Mouse (Mus musculus): ENCODE data around the gene Fam168a. TPM values are rescaled to one million over a fixed set of nuclear protein-coding genes. Genes with fewer than 3 reads are reported as not detected.

Gene Fam168a
- polyA plus RNA-seq, 1 experiment from 2014 or later = 94.4 TPM

- no peaks in the 10 kb centered on the region for H3K27me3 ChIP-seq
- H3K27ac ChIP-seq = no peak overlapping the region
- H3K9ac ChIP-seq (replicated peaks) = no peak overlapping the region
- no peak overlapping the region for H3K4me3 ChIP-seq (replicated peaks)
- no peaks in the 10 kb centered on the region for H3K36me3 ChIP-seq
- no peaks in the 10 kb centered on the region for H3K9me3 ChIP-seq
- 73% methylated on average over 15 of the region's 15 CpGs for WGBS
- 0 out of 2 replicates have a peak, but pooled peaks cover 2% of the 10 kb centered on the region for H3K4me1 ChIP-seq (replicated peaks)
- ATAC-seq = no peak
- H3K4me2 ChIP-seq (replicated peaks) = no peak overlapping the region
These were observed 27.2 kb upstream of the Fam168a start for GRCm38 (mm10) chr7:100678948-100679880.

- H3K36me3 ChIP-seq = no peaks in the 10 kb centered on the region
- no peak overlapping the region for H3K4me3 ChIP-seq (replicated peaks)
- no peak overlapping the region for H3K9ac ChIP-seq (replicated peaks)
- H3K27ac ChIP-seq = no peak overlapping the region
- no peak overlapping the region for H3K4me2 ChIP-seq (replicated peaks)
- H3K27me3 ChIP-seq = no peaks in the 10 kb centered on the region
- no peaks in the 10 kb centered on the region for H3K9me3 ChIP-seq
- ATAC-seq = no peak
- 58% methylated on average over 5 of the region's 5 CpGs for WGBS
- 0 out of 2 replicates have a peak, but pooled peaks cover 2% of the 10 kb centered on the region for H3K4me1 ChIP-seq (replicated peaks)
These were observed 25.3 kb upstream of the Fam168a start for GRCm38 (mm10) chr7:100681132-100681531.

DNA sequence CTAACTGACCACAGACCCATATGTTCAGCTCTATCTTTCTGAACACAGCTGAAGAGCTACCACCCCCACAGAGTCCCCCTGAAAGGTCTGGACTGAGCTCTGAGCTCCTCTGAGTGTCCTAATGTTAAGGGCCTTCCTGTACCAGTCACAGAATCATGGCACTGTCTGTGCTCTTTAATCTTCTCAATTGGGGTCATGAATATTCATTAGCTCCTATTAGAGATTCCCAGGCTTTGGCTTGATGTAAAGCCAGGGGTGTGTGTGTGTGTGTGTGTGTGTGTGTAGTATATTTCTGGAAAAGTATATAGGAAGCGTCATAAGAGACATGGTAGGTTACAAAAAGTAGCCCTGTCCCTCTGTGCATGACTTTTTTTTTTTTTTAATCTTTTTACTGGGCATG is 23.2 kb upstream of the Fam168a start:
- no peaks in the 10 kb centered on the region for H3K27me3 ChIP-seq

GRCm38 (mm10) chr7:100684081-100684480 is 22.4 kb upstream of the Fam168a start:
- Histone ChIP-seq H3K27ac (no peak overlapping the region), H3K9ac (replicated peaks) (no peak overlapping the region), H3K4me2 (replicated peaks) (no peak overlapping the region), H3K4me1 (replicated peaks) (0 out of 2 replicates have a peak, but pooled peaks cover 2% of the 10 kb centered on the region), H3K9me3 (no peaks in the 10 kb centered on the region), H3K27me3 (no peaks in the 10 kb centered on the region), H3K4me3 (replicated peaks) (no peak overlapping the region), H3K36me3 (no peaks in the 10 kb centered on the region)
- 77% methylated on average over 5 of the region's 5 CpGs for WGBS
- ATAC-seq = no peak

More for the DNA sequence above, 23.2 kb upstream of the Fam168a start:
- Histone ChIP-seq H3K4me1 (replicated peaks) (0 out of 2 replicates have a peak, but pooled peaks cover 2% of the 10 kb centered on the region), H3K4me3 (replicated peaks) (no peak overlapping the region), H3K36me3 (no peaks in the 10 kb centered on the region), H3K4me2 (replicated peaks) (no peak overlapping the region), H3K9me3 (no peaks in the 10 kb centered on the region), H3K9ac (replicated peaks) (no peak overlapping the region), H3K27ac (no peak overlapping the region)
- WGBS = 69% methylated on average over 1 of the region's 1 CpGs
- ATAC-seq = no peak

DNA sequence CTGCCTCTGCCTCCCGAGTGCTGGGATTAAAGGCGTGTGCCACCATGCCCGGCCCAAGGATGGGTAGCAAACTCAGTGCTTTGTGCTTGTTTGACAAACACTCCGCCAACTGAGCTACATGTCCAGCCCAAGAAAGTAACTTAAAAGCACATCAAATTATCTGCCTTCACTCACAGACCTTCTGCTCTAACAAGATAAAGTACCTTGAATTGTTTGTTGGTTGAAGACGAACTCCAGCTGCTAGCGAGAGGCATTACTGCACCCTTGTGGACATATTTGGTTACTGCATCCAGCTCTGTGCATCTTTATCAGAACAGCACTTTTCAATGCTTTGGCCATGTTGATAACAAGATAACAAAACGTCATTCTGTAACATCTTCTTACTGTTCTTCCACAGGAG is 21.9 kb upstream of the Fam168a start:
- no peak for ATAC-seq
- WGBS = 52% methylated on average over 7 of the region's 7 CpGs
- H3K4me2 ChIP-seq (replicated peaks) = no peak overlapping the region
- no peak overlapping the region for H3K4me3 ChIP-seq (replicated peaks)
- 0 out of 2 replicates have a peak, but pooled peaks cover 2% of the 10 kb centered on the region for H3K4me1 ChIP-seq (replicated peaks)
- no peak overlapping the region for H3K9ac ChIP-seq (replicated peaks)
- H3K27me3 ChIP-seq = no peaks in the 10 kb centered on the region
- no peaks in the 10 kb centered on the region for H3K9me3 ChIP-seq
- H3K27ac ChIP-seq = no peak overlapping the region
- no peaks in the 10 kb centered on the region for H3K36me3 ChIP-seq

- Histone ChIP-seq H3K9me3 (no peaks in the 10 kb centered on the region), H3K36me3 (no peaks in the 10 kb centered on the region), H3K27ac (no peak overlapping the region), H3K4me1 (replicated peaks) (0 out of 2 replicates have a peak, but pooled peaks cover 2% of the 10 kb centered on the region), H3K4me2 (replicated peaks) (no peak overlapping the region), H3K27me3 (no peaks in the 10 kb centered on the region), H3K9ac (replicated peaks) (no peak overlapping the region), H3K4me3 (replicated peaks) (no peak overlapping the region)
- WGBS = 39% methylated on average over 13 of the region's 13 CpGs
- peak; percentile 82 for ATAC-seq
These were observed 21.1 kb upstream of the Fam168a start for GRCm38 (mm10) chr7:100685061-100686030.

- no peak overlapping the region for H3K9ac ChIP-seq (replicated peaks)
- no peak overlapping the region for H3K4me3 ChIP-seq (replicated peaks)
- H3K27ac ChIP-seq = no peak overlapping the region
- no peak overlapping the region for H3K4me2 ChIP-seq (replicated peaks)
- no peaks in the 10 kb centered on the region for H3K9me3 ChIP-seq
- no peaks in the 10 kb centered on the region for H3K36me3 ChIP-seq
- 88% methylated on average over 7 of the region's 7 CpGs for WGBS
- ATAC-seq = no peak
- no peaks in the 10 kb centered on the region for H3K4me1 ChIP-seq (replicated peaks)
- no peaks in the 10 kb centered on the region for H3K27me3 ChIP-seq
These were observed 18.0 kb upstream of the Fam168a start for GRCm38 (mm10) chr7:100688471-100688870.

DNA sequence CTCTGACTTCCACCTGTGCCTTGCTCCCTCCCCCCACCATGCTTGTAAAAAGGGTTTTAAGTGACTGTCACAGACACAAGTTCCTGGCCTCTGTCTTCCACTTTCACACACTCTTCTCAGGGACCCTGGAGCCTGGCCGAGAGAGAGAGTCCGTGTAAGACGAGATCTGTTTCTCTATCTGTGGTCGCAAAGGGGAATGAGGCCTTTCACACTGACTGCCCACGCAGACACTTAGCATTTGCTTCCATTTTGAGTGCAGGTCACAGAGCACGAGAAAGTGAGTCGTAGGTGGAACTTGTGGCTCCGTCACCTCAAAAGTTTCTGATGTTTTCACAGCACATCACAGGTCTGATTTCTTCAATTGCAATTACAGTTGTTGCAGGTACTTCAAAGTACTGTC is 13.2 kb upstream of the Fam168a start:
- 78% methylated on average over 8 of the region's 8 CpGs for WGBS
- no peak overlapping the region for H3K9ac ChIP-seq (replicated peaks)
- H3K4me3 ChIP-seq (replicated peaks) = no peak overlapping the region
- no peak overlapping the region for H3K27ac ChIP-seq
- no peaks in the 10 kb centered on the region for H3K36me3 ChIP-seq
- no peaks in the 10 kb centered on the region for H3K9me3 ChIP-seq
- ATAC-seq = no peak
- no peaks in the 10 kb centered on the region for H3K27me3 ChIP-seq
- H3K4me2 ChIP-seq (replicated peaks) = no peak overlapping the region
- no peaks in the 10 kb centered on the region for H3K4me1 ChIP-seq (replicated peaks)

- Histone ChIP-seq H3K4me2 (replicated peaks) (no peak overlapping the region), H3K36me3 (no peaks in the 10 kb centered on the region), H3K27ac (no peak overlapping the region), H3K9me3 (no peaks in the 10 kb centered on the region), H3K4me1 (replicated peaks) (no peaks in the 10 kb centered on the region), H3K27me3 (no peaks in the 10 kb centered on the region), H3K9ac (replicated peaks) (no peak overlapping the region), H3K4me3 (replicated peaks) (no peak overlapping the region)
- whole genome bisulfite sequencing = 68% methylated on average over 8 of the region's 8 CpGs
- ATAC-seq = no peak
These were observed 6.4 kb upstream of the Fam168a start for GRCm38 (mm10) chr7:100699771-100700770.

GRCm38 (mm10) chr7:100706883-100707480 is 547 bp downstream of the Fam168a start:
- WGBS = 0% methylated on average over 23 of the region's 23 CpGs
- peak overlapping the region; percentile 94 for H3K9ac ChIP-seq (replicated peaks)
- H3K27ac ChIP-seq = peak overlapping the region; percentile 100
- no peaks in the 10 kb centered on the region for H3K9me3 ChIP-seq
- H3K4me1 ChIP-seq (replicated peaks) = peaks cover 23% of the 10 kb centered on the region
- peak overlapping the region; percentile 85 for H3K4me3 ChIP-seq (replicated peaks)
- H3K36me3 ChIP-seq = no peaks in the 10 kb centered on the region
- peak overlapping the region; percentile 80 for H3K4me2 ChIP-seq (replicated peaks)
- H3K27me3 ChIP-seq = no peaks in the 10 kb centered on the region
- ATAC-seq = peak; percentile 62

DNA sequence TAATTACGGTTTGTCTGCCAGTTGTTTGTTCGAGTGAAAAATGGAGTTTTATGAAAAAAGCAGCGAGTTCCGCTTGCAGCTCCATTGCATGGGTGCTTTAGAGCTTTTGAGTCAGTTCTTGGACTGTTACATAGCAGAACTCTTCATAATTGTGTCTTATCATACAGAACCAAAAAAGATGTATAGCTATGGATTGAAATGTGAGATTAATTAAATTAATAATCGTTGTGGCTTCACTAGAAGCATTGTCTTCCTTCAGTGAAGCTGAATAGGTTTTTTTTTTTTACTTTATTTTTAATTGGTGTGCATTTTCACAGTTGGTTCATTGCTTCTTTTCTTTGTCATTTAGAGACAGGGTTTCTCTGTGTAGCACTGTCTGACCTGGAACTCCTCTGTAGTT is 12.3 kb downstream of the Fam168a start:
- ATAC-seq = no peak
- WGBS = 91% methylated on average over 5 of the region's 5 CpGs

More for the DNA sequence above, 12.3 kb downstream of the Fam168a start:
- Histone ChIP-seq H3K36me3 (no peaks in the 10 kb centered on the region), H3K27me3 (no peaks in the 10 kb centered on the region), H3K4me3 (replicated peaks) (no peak overlapping the region), H3K4me1 (replicated peaks) (peaks cover 25% of the 10 kb centered on the region), H3K27ac (no peak overlapping the region), H3K9me3 (no peaks in the 10 kb centered on the region), H3K9ac (replicated peaks) (no peak overlapping the region), H3K4me2 (replicated peaks) (no peak overlapping the region)
